Mouse (Mus musculus): ENCODE results near the gene Pik3r5.

- no peak for TF ChIP-seq CTCF (IDR thresholded peaks at IDR 0.05; ENCODE audit: low read depth)
- TF ChIP-seq EP300 (IDR thresholded peaks at IDR 0.05; ENCODE audit: low read depth) = no peak
These were observed 47.8 kb upstream of the Pik3r5 start for GRCm38 (mm10) chr11:68384131-68384530.

All from liver, embryonic 14.5 days (tissue).